Mouse (Mus musculus): ENCODE data around the gene Nek7. TPM values are rescaled to one million over a fixed set of nuclear protein-coding genes. Genes with fewer than 3 reads are reported as not detected.
A peak's percentile ranks its signal among the peaks of the same experiment; 100 is the strongest.

Nek7 gene
- polyA plus RNA-seq, 1 experiment from 2014 or later, result 22.2 TPM

DNA sequence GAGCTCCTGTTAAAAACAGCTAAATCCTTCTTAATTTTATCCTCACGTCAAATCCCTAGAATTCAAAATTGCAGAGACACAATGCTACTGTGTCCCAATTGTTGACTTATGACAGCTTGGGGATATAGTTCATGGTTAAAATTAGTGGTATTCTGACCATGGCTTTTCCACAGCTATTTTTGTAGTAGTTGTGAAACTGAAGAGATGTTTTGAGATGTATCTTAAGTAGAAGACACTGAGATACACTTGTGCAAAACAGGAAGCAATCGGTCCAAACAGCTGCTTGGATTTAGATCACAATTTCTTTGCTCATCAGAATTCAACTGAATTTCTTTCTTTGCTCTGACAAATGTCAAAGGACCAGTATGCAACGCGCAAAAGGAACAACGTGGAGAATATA lies 2.9 kb upstream of the Nek7 start:
- Histone ChIP-seq H3K27ac (no peak overlapping the region), H3K4me1 (peaks cover 16% of the 10 kb centered on the region), H3K9me3 (replicated peaks) (no peaks in the 10 kb centered on the region), H3K4me3 (no peak overlapping the region), H3K36me3 (no peaks in the 10 kb centered on the region), H3K9ac (no peak overlapping the region), H3K4me2 (no peak overlapping the region), H3K27me3 (replicated peaks) (no peaks in the 10 kb centered on the region)
- no peak for ATAC-seq
- 82% methylated on average over 5 of the region's 5 CpGs for WGBS (ENCODE audit: insufficient replicate concordance)

DNA sequence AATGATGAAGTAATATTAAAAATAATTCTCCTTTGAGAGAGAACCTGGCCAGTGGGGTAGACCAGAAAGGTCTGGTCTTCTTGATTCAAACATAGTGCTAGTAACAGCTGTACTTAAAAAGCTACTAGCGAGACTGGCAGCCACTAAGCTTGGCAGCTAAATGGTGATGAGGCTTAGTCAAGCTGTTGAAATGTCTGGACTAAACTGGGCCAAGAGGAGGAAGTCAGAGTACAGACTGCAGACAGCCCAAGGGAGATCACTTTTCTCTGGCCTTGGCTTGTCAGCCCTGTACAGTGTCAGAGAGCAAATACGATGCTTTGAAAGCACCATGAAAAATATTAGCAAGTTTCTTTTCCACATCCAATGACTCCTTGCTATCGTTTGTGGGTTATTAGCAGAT lies 2.5 kb upstream of the Nek7 start:
- no peak overlapping the region for H3K27ac ChIP-seq
- H3K36me3 ChIP-seq, result no peaks in the 10 kb centered on the region
- no peak for ATAC-seq
- H3K9ac ChIP-seq, result no peak overlapping the region
- peaks cover 17% of the 10 kb centered on the region for H3K4me1 ChIP-seq
- H3K4me2 ChIP-seq, result no peak overlapping the region
- WGBS (ENCODE audit: insufficient replicate concordance), result 68% methylated on average over 3 of the region's 3 CpGs
- no peak overlapping the region for H3K4me3 ChIP-seq
- no peaks in the 10 kb centered on the region for H3K9me3 ChIP-seq (replicated peaks)
- no peaks in the 10 kb centered on the region for H3K27me3 ChIP-seq (replicated peaks)

DNA sequence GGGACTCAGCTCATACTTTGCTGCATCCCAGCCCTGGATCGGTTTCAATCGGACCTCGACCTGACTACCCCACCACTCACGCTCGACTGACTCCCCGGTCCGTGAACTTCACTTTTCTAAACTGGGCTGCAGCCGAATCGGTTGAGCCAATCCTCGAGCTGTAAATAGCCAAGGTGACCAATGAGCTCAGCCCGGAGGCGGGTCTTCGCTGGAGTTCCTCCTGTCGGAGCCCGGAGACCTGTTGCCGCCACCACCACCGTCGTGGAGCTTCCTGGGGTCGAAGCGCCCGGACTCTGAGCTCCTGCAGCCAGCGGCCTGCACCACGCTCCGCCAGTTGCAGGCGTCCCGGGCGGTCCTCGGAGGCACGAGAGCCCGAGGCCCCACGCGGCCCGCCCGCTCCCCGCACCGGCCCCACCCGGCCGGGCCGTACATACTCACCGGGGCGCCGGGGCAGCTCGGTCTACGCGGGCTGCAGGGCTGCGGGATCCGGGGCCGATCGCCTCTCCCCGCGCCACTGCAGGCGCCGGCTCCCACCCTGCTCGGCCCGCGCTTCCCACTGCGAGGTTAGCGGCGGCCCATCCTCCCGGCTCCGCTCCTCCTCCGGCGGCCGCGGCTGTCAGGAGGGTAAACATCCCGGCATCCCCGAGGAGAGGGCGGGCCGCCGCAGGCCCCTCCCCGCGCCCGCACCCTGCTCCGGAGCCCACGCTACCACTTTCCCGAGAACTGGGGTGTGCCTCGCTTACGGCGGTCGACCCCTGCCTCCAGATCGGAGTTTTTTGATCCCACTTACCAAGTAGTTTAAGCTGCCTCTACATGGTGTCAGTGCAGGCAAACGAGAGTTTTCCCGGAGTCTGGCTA lies 598 bp downstream of the Nek7 start:
- peak; percentile 89 for ATAC-seq
- peak overlapping the region; percentile 94 for H3K9ac ChIP-seq
- H3K9me3 ChIP-seq (replicated peaks), result no peaks in the 10 kb centered on the region
- H3K27me3 ChIP-seq (replicated peaks), result no peaks in the 10 kb centered on the region
- peak overlapping the region; percentile 92 for H3K4me2 ChIP-seq
- peaks cover 29% of the 10 kb centered on the region for H3K4me1 ChIP-seq
- H3K27ac ChIP-seq, result peak overlapping the region; percentile 97
- under 1% methylated on average over 77 of the region's 83 CpGs for WGBS (ENCODE audit: insufficient replicate concordance)
- peak overlapping the region; percentile 92 for H3K4me3 ChIP-seq
- H3K36me3 ChIP-seq, result no peaks in the 10 kb centered on the region

DNA sequence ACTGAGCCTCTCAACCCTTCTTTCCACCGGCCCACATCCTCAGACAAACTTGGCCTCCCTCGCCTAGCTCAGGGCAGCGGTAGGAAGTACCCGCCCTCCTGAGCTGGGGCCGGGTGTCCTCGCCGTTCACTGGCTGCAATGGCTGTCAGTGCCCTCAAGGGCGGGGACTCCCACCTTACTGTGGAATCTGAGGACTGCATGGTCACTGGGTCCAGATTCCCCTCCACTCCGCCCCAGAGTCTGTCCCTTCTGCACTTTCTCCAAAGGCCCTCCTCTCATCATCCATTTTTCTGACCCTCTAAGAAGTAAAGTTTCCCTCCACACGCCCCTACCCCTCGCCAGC lies 2.0 kb downstream of the Nek7 start:
- WGBS (ENCODE audit: insufficient replicate concordance), result 2% methylated on average over 11 of the region's 11 CpGs
- peak; percentile 87 for ATAC-seq
- H3K4me1 ChIP-seq, result peaks cover 29% of the 10 kb centered on the region
- H3K27me3 ChIP-seq (replicated peaks), result no peaks in the 10 kb centered on the region
- H3K9me3 ChIP-seq (replicated peaks), result no peaks in the 10 kb centered on the region
- H3K27ac ChIP-seq, result peak overlapping the region; percentile 97
- H3K36me3 ChIP-seq, result no peaks in the 10 kb centered on the region
- peak overlapping the region; percentile 94 for H3K9ac ChIP-seq
- peak overlapping the region; percentile 92 for H3K4me2 ChIP-seq
- H3K4me3 ChIP-seq, result peak overlapping the region; percentile 92

DNA sequence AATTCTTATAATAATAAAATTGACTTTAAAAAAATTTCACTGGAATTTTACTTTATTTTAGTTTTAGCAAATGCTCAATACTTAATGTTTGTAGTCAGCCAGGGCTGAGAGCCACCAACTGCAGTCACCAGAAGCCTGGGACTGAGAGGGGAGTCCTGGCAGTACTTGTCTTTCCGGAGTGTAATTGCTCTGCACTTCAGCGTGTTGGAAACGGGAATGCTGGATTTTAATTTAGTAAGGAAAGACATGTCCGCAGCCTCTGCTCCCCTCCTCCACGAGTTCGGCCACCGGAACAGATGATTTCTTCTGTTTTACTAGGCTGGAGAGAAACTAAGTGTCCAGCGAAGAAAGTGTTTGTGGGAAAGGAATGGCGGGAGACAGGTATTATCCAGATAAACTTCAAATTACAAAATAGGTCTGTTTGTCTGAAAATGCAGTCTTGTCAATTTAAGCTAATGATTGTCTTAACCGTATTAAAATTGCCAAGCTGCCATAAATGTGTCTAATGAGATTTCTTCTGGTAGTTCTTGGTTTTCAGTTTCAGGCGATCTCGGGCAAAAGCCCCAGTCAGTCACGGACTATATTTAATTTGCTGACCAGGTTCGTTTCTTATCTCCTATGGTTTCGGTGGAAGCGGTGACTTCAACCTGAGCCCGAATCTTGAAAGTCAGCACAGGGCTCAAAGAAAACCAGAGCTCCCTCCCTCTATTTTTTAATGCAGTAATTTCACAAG lies 2.5 kb downstream of the Nek7 start:
- Histone ChIP-seq H3K27me3 (replicated peaks) (no peaks in the 10 kb centered on the region), H3K9me3 (replicated peaks) (no peaks in the 10 kb centered on the region), H3K4me3 (peak overlapping the region; percentile 92), H3K36me3 (no peaks in the 10 kb centered on the region), H3K27ac (peak overlapping the region; percentile 97), H3K9ac (peak overlapping the region; percentile 68), H3K4me2 (peak overlapping the region; percentile 92), H3K4me1 (peaks cover 29% of the 10 kb centered on the region)
- peak; percentile 5 for ATAC-seq
- WGBS (ENCODE audit: insufficient replicate concordance), result 25% methylated on average over 17 of the region's 17 CpGs

DNA sequence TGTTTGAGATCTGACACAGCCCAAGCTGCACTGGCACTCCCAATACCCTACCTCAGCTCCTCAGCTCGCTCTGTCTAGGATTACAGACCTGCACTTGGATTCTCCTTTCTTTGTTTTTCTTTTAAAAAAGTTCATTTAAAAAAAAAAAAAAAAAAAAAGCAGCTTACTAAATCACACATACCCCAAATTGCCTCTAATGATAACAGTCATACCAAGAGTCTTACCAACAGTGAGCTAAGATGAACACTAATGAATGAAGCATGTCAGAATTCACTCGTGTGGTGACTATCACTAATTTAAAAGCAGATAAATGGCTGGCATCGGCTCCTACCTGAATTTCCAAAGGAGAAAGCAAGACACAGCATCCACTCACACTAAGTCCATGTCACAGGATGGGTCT lies 4.6 kb downstream of the Nek7 start:
- no peak overlapping the region for H3K9ac ChIP-seq
- H3K4me3 ChIP-seq, result no peak overlapping the region
- ATAC-seq, result no peak
- no peaks in the 10 kb centered on the region for H3K9me3 ChIP-seq (replicated peaks)
- H3K27ac ChIP-seq, result no peak overlapping the region
- H3K36me3 ChIP-seq, result no peaks in the 10 kb centered on the region
- H3K4me2 ChIP-seq, result no peak overlapping the region
- H3K4me1 ChIP-seq, result peaks cover 25% of the 10 kb centered on the region
- no peaks in the 10 kb centered on the region for H3K27me3 ChIP-seq (replicated peaks)
- 70% methylated on average over 3 of the region's 3 CpGs for WGBS (ENCODE audit: insufficient replicate concordance)

DNA sequence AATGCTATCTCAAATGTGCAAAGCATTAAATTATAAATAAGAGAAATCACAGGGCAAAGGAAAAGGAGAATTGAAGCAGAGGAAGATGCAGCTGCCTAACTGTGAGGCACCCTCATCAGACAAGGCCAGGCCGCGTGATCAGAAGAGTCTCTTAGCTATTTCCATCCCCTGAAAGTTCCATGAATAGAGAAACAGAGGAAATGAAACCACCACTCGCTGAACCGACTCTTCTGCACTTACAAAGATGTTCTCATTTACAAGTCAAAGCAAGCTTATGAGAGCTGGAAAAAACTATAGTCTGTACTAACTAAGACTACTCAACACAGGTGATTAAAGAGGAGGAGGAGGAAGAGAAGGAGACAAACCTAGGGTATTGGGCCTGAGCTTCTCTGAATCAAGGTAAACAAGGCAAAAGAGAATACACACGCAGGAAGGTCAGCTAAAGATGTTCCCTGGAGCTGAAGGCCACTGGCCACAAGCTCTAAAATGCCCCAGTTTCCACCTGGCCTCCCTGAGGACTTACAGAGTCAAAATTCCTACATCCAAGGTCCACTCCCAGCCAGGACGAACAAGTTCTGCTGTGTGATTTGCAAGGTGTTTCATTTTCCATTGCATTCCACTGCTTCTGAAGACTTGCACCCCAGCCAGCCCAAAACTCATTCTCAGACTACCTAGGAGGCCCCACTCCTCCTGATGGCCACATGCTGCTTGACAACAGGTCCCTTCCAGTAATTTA lies 5.2 kb downstream of the Nek7 start:
- WGBS (ENCODE audit: insufficient replicate concordance), result 60% methylated on average over 6 of the region's 6 CpGs
- Histone ChIP-seq H3K27me3 (replicated peaks) (no peaks in the 10 kb centered on the region), H3K9me3 (replicated peaks) (no peaks in the 10 kb centered on the region), H3K4me3 (no peak overlapping the region), H3K36me3 (no peaks in the 10 kb centered on the region), H3K27ac (no peak overlapping the region), H3K4me2 (no peak overlapping the region), H3K4me1 (peaks cover 18% of the 10 kb centered on the region), H3K9ac (no peak overlapping the region)
- no peak for ATAC-seq

DNA sequence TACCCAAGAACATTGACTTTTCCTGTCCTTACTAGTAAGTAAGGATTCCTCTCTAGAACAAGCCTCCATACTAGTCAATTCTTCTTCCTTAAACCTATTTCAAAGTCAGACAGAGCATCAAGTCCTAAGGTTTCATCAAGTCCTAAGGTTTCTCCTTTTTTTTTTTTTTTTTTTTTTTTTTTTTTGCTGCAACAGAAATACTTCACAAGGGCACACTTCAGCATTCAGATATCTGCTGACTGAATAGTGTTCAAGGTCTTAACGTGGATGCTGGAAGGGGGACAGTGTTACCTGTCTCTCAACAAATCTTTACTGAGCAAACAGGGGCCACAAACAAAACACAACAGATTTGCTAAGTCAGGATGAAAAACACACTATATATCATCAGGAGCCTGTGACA lies 7.8 kb downstream of the Nek7 start:
- Histone ChIP-seq H3K36me3 (peaks cover 9% of the 10 kb centered on the region; the same call in 1 of the 2 replicates), H3K4me2 (no peak overlapping the region), H3K27ac (no peak overlapping the region), H3K9ac (no peak overlapping the region), H3K4me3 (no peak overlapping the region), H3K27me3 (replicated peaks) (no peaks in the 10 kb centered on the region), H3K9me3 (replicated peaks) (no peaks in the 10 kb centered on the region), H3K4me1 (peaks cover 12% of the 10 kb centered on the region)
- WGBS (ENCODE audit: insufficient replicate concordance), result 54% methylated on average over 1 of the region's 1 CpGs
- no peak for ATAC-seq

DNA sequence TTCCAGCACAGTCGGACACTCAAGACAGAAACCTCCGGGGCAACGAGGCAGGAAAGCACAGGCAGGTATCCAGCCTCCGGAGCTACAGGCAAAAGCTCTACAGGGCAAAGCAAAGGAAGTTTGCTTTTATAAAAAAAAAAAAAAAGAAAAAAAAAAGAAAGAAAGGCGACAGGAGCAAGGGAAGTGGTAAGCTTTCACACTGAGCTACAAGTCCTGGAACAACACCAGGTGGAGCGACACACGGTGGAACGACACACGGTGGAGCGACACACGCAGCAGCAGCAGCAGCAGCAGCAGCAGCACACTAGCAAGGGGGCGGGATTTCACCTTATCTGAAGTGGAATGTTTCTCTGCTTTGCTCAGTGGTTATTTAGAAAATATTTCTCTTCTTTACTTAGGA lies 10.8 kb downstream of the Nek7 start:
- Histone ChIP-seq H3K4me1 (0 out of 2 replicates have a peak, but pooled peaks cover 3% of the 10 kb centered on the region), H3K9me3 (replicated peaks) (no peaks in the 10 kb centered on the region), H3K36me3 (peaks cover 9% of the 10 kb centered on the region; the same call in 1 of the 2 replicates), H3K27me3 (replicated peaks) (no peaks in the 10 kb centered on the region), H3K27ac (no peak overlapping the region), H3K4me3 (no peak overlapping the region), H3K9ac (no peak overlapping the region), H3K4me2 (no peak overlapping the region)
- no peak for ATAC-seq
- WGBS (ENCODE audit: insufficient replicate concordance), result 78% methylated on average over 12 of the region's 12 CpGs

DNA sequence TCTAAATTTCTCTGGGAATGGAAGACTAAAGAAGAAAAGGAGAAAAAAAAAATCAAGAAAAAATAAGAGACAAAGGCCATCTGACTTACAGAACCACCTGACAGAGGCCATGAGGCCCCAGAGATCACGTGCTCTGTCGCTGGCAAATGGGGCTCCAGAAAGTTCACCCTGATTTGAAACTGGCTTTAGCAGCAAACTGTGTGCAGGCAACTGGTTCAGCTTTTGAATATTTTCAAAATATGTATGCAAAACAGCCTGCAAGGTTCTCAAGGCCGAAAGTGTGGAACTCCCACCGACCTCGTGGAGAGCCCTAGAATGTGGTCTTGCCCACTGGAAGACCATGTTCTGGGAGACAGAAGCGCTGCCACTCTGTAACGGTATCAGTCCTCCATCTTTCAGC lies 11.6 kb downstream of the Nek7 start:
- Histone ChIP-seq H3K9ac (no peak overlapping the region), H3K36me3 (peaks cover 9% of the 10 kb centered on the region; the same call in 1 of the 2 replicates), H3K4me2 (no peak overlapping the region), H3K27me3 (replicated peaks) (no peaks in the 10 kb centered on the region), H3K4me1 (0 out of 2 replicates have a peak, but pooled peaks cover 3% of the 10 kb centered on the region), H3K4me3 (no peak overlapping the region), H3K9me3 (replicated peaks) (no peaks in the 10 kb centered on the region), H3K27ac (no peak overlapping the region)
- WGBS (ENCODE audit: insufficient replicate concordance), result 89% methylated on average over 7 of the region's 7 CpGs
- ATAC-seq, result no peak

DNA sequence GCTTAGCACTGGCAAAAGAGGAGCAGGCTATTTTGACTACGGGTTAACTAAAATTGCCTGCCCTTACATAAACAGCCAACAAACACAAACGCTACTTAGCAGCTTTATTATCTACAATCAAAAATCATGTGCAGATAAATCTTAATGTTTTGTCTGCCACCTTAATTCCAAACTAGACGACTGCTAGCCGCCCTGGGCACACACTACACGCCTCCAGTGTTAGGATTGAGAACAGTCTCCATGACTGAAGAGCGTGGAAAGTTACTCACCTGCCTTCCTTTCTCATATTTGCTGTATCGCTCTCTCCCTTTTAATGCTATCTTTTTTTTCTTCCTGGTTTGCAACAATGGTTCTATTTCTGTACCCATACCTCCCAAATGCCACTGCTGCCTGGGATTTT lies 12.1 kb downstream of the Nek7 start:
- Histone ChIP-seq H3K27ac (no peak overlapping the region), H3K36me3 (peaks cover 9% of the 10 kb centered on the region; the same call in 1 of the 2 replicates), H3K4me3 (no peak overlapping the region), H3K9me3 (replicated peaks) (no peaks in the 10 kb centered on the region), H3K4me1 (0 out of 2 replicates have a peak, but pooled peaks cover 3% of the 10 kb centered on the region), H3K9ac (no peak overlapping the region), H3K27me3 (replicated peaks) (no peaks in the 10 kb centered on the region), H3K4me2 (no peak overlapping the region)
- ATAC-seq, result no peak
- 86% methylated on average over 7 of the region's 7 CpGs for WGBS (ENCODE audit: insufficient replicate concordance)

DNA sequence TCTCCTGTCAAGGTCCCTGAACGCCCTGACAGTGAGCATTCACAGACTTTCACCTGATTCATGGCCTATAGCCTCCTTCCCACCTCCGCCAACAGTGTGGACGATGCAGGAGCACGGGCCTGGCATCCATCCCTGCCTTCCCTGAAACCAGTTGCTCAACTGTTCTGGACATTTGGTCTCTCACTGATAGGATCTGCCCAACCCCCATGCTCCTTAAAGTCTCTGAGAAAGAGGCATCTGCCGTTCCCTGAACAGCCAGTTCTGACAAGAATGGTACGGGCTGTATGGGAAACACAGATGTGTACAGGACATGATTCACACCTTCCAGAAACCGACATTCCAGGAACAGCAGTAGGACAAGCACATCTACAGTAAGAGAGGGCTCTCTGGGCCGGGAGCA lies 13.2 kb downstream of the Nek7 start:
- no peaks in the 10 kb centered on the region for H3K27me3 ChIP-seq (replicated peaks)

More for the DNA sequence above, 13.2 kb downstream of the Nek7 start:
- Histone ChIP-seq H3K9ac (no peak overlapping the region), H3K36me3 (peaks cover 9% of the 10 kb centered on the region; the same call in 1 of the 2 replicates), H3K4me2 (no peak overlapping the region), H3K9me3 (replicated peaks) (no peaks in the 10 kb centered on the region), H3K4me1 (0 out of 2 replicates have a peak, but pooled peaks cover 3% of the 10 kb centered on the region), H3K4me3 (no peak overlapping the region), H3K27ac (no peak overlapping the region)
- no peak for ATAC-seq
- 78% methylated on average over 8 of the region's 8 CpGs for WGBS (ENCODE audit: insufficient replicate concordance)

Data from liver, embryonic 12.5 days (tissue).